Mouse (Mus musculus) neutrophil, adult 5-6 weeks (primary cell): Measurements from ENCODE around the gene Tmem182. TPM values are rescaled to one million over a fixed set of nuclear protein-coding genes. Genes with fewer than 3 reads are reported as not detected.

ENCODE experiments used
- ATAC-seq: fragments of 151-379, 151-347 bp; 2 replicates; pipeline ENCODE4 v1.8.0; 2017; ENCODE audit warnings: mild to moderate bottlenecking, moderate TSS enrichment; ENCODE audit not compliant: insufficient number of reproducible peaks, poor library complexity, low FRiP score, severe bottlenecking; ENCODE audit errors: extremely low read depth
- total RNA-seq: library from RNA; stranded (forward); fragments of 200-1000 nt; gene quantifications from 2 replicates; pipeline ENCODE4 v1.2.3, GENCODE M21; 2017

Gene Tmem182
- total RNA-seq, result not detected in 2 replicates

GRCm38 (mm10) chr1:40805351-40805750, at the start of gene Tmem182:
TSS of gene Tmem182 (plus strand) at chr1:40805601.
- no peak for ATAC-seq

- ATAC-seq, result no peak
Observed at GRCm38 (mm10) chr1:40759751-40760445, 45.5 kb upstream of the Tmem182 start.

DNA sequence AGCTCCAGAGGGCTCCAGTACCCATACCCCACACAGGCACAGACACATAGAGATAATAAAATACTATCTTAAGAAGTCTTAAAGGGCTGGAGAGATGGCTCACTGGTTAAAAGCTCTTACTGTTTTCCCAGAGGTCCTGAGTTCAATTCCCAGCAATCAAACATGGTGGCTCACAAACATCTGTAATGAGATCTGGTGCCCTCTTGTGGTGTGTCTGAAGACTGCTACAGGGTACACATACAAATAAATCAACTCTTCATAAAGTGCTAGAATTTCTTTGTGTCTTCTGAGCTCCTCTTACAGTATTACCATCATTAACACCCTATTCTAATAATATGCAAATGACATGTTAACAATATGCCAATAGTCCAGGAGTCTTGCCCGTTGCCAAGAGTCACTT, 41.4 kb upstream of the Tmem182 start:
- no peak for ATAC-seq

GRCm38 (mm10) chr1:40764701-40765275, 40.6 kb upstream of the Tmem182 start:
- no peak for ATAC-seq

GRCm38 (mm10) chr1:40765521-40765920, 39.9 kb upstream of the Tmem182 start:
- ATAC-seq, result no peak

DNA sequence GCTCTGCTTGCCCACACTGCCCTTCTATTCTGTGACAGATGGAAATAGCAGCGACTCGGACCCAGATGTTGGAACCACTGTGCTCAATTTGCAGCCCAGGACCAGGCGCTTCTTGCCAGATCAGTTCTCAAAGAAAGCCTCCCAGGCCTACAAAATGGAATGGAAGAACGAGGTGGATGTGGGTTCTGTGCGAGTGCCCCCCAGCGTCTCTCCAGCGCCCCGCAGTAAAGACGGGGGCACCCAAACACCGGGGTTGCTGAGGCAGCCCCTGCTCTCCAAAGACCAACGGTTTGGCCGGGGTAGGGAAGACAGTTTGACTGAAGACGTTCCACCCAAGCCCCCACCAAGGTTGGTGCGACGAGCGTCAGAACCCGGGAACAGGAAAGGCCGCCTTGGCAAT, 37.8 kb upstream of the Tmem182 start:
- no peak for ATAC-seq

DNA sequence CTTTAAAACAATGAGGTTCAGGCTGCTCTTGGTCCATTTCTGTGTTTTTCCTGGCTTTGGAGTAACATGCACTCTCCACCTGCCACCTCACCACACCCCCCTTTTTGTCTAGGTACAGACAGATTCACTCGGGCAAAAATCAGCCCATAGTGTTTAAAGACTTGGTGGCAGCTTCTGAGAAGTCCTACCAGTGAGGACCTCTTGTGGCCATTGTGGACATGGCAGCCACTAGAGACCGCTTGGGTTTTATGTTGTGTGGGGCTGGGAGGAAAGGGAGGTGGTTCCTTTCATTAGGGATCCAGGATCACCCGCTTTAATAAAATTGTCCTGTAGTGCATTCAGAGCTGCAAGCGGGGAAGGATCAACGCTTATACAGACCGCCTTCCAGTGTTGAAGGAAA, 36.8 kb upstream of the Tmem182 start:
- no peak for ATAC-seq

GRCm38 (mm10) chr1:40769331-40769894, 36.0 kb upstream of the Tmem182 start:
- no peak for ATAC-seq

GRCm38 (mm10) chr1:40771196-40771970, 34.0 kb upstream of the Tmem182 start:
- no peak for ATAC-seq

GRCm38 (mm10) chr1:40773234-40773633, 32.2 kb upstream of the Tmem182 start:
- no peak for ATAC-seq

- ATAC-seq, result no peak
Observed at GRCm38 (mm10) chr1:40774040-40774439, 31.4 kb upstream of the Tmem182 start.

DNA sequence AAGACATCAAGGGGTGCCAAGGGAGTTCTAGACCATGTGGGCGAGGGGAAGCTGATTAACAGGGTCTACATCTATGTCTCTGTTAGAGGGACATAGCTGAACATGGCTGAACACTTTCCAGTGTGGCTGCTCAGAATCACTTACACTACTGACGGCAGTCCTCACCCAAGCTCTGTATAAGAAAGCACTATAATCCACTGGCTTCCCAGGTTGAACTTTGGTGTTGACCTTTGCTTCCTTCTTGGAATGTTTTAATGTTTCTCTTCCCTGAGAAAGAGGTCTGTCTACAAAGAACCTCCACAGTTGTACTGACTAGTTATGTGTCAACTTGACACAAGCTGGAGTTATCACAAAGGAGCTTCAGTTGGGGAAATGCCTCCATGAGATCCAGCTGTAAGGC, 29.3 kb upstream of the Tmem182 start:
- ATAC-seq, result no peak

- ATAC-seq, result no peak
Observed at GRCm38 (mm10) chr1:40776763-40777162, 28.6 kb upstream of the Tmem182 start.

DNA sequence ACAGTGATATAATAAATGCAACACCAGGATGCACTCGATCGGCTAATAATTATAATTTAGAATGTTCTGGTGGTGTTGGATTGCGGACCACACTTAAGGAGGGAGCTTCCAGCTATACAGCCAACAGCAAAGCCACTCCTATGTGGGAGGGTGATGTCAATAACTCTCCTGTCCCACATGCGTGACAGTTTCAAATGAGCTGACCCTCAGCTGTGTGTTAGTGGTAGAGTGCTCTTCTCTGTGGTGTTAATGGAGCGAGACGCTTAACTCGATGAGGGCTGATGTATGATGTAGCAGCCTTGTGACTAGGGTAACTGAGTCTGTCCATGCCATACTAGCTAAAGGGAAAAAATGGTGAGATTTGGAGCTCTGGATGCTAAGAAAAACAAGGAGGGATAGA, 22.0 kb upstream of the Tmem182 start:
- no peak for ATAC-seq

GRCm38 (mm10) chr1:40784306-40784705, 21.1 kb upstream of the Tmem182 start:
- ATAC-seq, result no peak

- no peak for ATAC-seq
Observed at GRCm38 (mm10) chr1:40785876-40786445, 19.4 kb upstream of the Tmem182 start.

- no peak for ATAC-seq
Observed at GRCm38 (mm10) chr1:40788956-40789355, 16.4 kb upstream of the Tmem182 start.

GRCm38 (mm10) chr1:40789666-40790233, 15.7 kb upstream of the Tmem182 start:
- ATAC-seq, result no peak
